Comparison of ENCODE assay signal across 24 mouse cellular contexts in the genomic region with DNA sequence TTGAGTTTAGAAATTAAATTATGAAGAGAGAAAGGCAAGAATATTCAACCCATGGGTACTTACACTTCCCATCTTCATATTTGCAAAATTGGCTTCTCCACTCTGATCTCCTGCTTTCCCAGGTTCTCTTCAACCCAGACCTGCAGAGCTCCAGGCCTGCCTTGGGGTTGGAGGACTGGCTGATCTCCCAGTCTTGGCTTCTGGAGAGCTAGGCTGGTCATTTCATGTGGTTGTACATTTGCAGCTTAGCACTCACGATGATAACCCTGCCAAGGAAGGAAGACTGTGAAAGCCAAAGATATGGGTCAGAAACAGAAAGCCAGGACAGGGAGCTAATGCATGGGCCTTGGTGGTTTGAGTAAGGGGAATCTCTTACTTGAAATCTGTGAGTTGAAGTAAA.
DNase-seq lines count a peak whose midpoint lies in the region; ATAC-seq lines count a peak whose summit lies in the region.
"Had no signal": no experiment of that assay in that cellular context is flagged by ENCODE, and none has a peak within 500 bp of the region (broad histone marks: within the 10 kb centered on the region; RNA-seq: fewer than 3 reads in every experiment).

No protein-coding gene starts in this region.

- H3K4me1 ChIP-seq in megakaryocyte, embryonic 14.5 days = peaks cover 27% of the 10 kb centered on the region
- H3K4me1 ChIP-seq: embryonic facial prominence, embryonic 15.5 days; forebrain, embryonic 10.5 days; heart, embryonic 13.5 days; hindbrain, embryonic 12.5 days had no signal

- DNase-seq in cerebellum, adult 9-10 months = peak; percentile 19
- DNase-seq in cerebellum, postnatal 25 days = peak; percentile 50 to 72
- DNase-seq in gastrocnemius, postnatal 25 days = no peak
- no peak for DNase-seq in ovary, postnatal 14 days (ENCODE audit: low spot score)
- DNase-seq: adrenal gland, postnatal 25 days; embryo, embryonic 11 days; gastrocnemius, adult 2 months; gastrocnemius, postnatal 36 days; heart, adult 11 months; heart, postnatal 4 days had no signal

- no peaks in the 10 kb centered on the region for H3K9me3 ChIP-seq in megakaryocyte, embryonic 14.5 days
- H3K9me3 ChIP-seq: embryonic facial prominence, embryonic 15.5 days; forebrain, embryonic 10.5 days; heart, embryonic 13.5 days; hindbrain, embryonic 12.5 days had no signal

- ATAC-seq in megakaryocyte, adult 5-6 weeks (ENCODE audit: poor library complexity, severe bottlenecking) = no peak
- ATAC-seq: activated CD4-positive, CD25-positive, alpha-beta regulatory T cell, adult 4 months; forebrain, embryonic 14.5 days; hindbrain, embryonic 16.5 days; inflammation-experienced regulatory T-cells, adult 6 months; intestine, postnatal 0 days; Patski had no signal

- peaks cover 2% of the 10 kb centered on the region for H3K36me3 ChIP-seq in megakaryocyte, embryonic 14.5 days (replicated peaks; ENCODE audit: low read length)
- H3K36me3 ChIP-seq: embryonic facial prominence, embryonic 15.5 days; forebrain, embryonic 10.5 days; heart, embryonic 13.5 days; hindbrain, embryonic 12.5 days had no signal

- no peaks in the 10 kb centered on the region for H3K27me3 ChIP-seq in megakaryocyte, embryonic 14.5 days (replicated peaks)
- H3K27me3 ChIP-seq: CH12.LX; embryonic facial prominence, embryonic 15.5 days; heart, embryonic 13.5 days; hindbrain, embryonic 12.5 days had no signal

- H3K4me3 ChIP-seq in megakaryocyte, embryonic 14.5 days (replicated peaks) = peak overlapping the region; percentile 70
- H3K4me3 ChIP-seq: embryonic facial prominence, embryonic 15.5 days; erythroblast, embryonic 14.5 days; forebrain, embryonic 10.5 days; gastrocnemius, adult 2 months; heart, embryonic 13.5 days; hindbrain, embryonic 12.5 days had no signal

Comparison
In these comparisons a context has a peak if more than half of its experiments do, and no peak if none do; other contexts are left out.
1. DNase-seq: peak in cerebellum, adult 9-10 months (single experiment) and cerebellum, postnatal 25 days (2 of 2); none in gastrocnemius, postnatal 25 days (single experiment) and ovary, postnatal 14 days (single experiment).